Mouse (Mus musculus) cerebellum, postnatal 10 days (tissue): Measurements from ENCODE around the gene Ufl1.
A peak's percentile ranks its signal among the peaks of the same experiment; 100 is the strongest.
"Not testable (repeated sequence)": the region's sequence is repeated elsewhere in the genome, so short reads cannot be mapped to it uniquely, and the experiment has no call there.

Experiments used
- DNase-seq, 2 experiments: peaks; one replicate each; pipeline ENCODE4 v3.0.0; 2021; ENCODE audit warnings: mixed read lengths in 2 of 2

Gene Ufl1

DNA sequence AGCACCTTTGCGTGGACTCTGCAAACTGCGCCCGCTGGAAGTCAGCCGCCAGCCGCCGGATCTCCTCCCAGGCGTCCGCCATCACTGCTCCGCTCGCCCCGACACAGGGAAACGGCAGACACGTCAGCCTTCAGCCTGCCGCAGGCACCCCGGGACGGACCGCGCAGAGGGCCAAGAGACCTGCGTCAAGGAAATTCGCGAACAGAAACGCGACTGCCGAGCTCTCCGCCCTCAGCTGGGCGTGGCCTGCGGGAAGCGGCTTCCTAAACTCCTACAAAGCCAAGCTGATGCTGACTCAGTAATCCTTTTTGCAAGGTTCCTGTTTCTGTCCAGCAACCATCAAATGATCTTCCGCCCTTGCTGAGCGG, at the start of gene Ufl1:
Gene Ufl1 (minus strand): TSS at position 151 of the 368 bp plus-strand sequence.
- DNase-seq, result peak; percentile 98

GRCm38 (mm10) chr4:25325684-25326220, 44.1 kb upstream of the Ufl1 start:
- DNase-seq, result no peak

GRCm38 (mm10) chr4:25322631-25323178, 41.1 kb upstream of the Ufl1 start:
- no peak for DNase-seq

DNA sequence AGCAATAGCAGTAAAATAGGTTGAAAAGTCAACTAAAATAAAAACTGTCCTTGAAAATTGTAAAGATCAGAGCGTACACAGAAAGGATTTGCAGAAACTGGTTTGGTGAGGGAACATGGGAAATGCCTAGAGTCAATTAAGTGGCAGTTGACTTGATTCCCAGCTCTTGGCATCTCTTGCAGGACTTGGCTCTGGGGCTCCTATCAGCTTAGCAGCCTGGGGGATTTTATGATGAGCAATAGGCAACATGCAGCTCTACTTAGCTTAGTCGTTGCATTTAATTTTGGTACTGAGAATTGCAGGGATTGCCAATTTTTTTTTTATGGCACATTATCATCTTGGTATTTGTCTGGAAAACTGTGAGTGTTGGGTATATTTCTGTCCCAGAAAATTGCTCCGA, 32.1 kb upstream of the Ufl1 start:
- DNase-seq, result peak; percentile 79 to 86

- not testable (repeated sequence) for DNase-seq
Measured at GRCm38 (mm10) chr4:25285002-25285401, 3.4 kb upstream of the Ufl1 start.

- no peak for DNase-seq
Measured at GRCm38 (mm10) chr4:25280938-25281670, 517 bp downstream of the Ufl1 start.

DNA sequence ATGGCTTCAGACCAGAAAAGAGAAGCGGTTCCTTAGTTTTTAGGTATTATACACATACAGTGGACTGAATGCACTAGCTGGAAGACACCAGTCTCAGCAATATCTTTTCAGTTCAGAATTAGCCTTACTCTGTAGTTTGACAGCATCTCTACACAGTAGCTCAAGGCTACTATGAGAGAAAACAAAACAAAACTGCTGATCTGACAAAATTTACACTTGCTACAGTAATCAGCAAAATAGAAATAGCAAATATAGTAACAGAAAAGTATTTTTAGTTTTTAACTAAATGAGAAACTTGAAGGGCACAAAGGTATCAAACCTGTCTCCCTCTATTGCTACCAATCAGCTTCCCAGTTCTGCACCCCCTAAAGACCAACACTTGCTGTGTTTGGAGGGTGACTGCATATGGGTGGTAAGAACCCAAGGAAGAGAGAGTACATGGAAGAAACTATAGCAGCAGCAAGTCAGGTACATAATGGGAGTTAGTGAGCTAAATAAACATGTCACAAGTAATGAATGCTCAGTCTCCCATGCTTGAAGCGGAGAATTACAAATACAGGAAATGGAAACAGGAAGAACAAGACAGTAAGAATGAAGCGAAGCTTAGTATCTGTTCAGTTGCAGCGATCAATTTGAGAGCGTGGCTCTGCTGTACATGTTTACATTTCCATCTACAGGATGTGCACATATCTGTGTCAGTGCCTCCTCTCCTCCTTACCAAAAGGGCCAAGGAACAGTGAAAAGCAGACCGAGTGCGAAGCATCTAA, 8.6 kb downstream of the Ufl1 start:
- DNase-seq, result no peak

DNA sequence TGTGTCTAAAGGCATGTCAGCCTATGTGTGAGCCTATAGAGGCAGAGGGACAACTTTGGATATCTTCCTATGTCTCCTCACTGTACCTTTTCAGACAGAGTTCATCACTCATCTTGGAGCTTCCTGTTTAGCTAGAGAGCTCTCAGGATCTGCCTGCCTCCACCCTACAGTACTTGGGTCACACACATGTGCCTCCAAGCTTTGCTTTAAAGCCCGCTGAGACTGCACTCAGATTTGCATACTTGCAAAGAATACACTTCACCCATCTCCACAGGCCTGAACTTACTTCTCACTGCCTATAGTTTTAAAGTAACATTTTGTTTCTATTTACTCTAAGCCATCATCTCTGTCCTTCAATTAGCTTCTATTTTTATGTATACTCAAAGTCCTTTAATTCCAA, 9.7 kb downstream of the Ufl1 start:
- DNase-seq, result no peak

DNA sequence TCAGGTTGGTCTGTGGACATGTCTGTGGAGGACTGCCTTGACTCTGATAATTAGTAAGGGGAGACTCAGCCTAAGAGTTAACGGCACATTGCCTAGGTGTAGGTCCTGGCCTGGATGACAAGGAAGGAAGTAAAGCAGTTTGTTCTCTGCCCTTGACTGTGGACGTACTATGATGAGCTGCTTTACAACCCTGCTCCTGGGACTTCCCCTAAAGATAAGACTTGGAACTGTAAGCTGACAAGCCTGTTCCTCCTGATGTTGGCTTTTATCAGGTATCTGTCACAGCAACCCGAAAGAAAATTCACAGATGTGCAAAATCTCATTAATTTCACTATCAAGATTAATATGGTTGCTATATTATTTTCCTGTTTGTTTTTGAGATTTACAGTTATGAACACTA, 14.5 kb downstream of the Ufl1 start:
- no peak for DNase-seq

- DNase-seq, result no peak
Measured at GRCm38 (mm10) chr4:25257822-25258398, 23.7 kb downstream of the Ufl1 start.

GRCm38 (mm10) chr4:25242776-25243175, 38.8 kb downstream of the Ufl1 start, which contains the start of gene Fhl5:
Gene Fhl5 (minus strand): TSS chr4:25242876.
- no peak for DNase-seq

GRCm38 (mm10) chr4:25235663-25236062, 46.0 kb downstream of the Ufl1 start:
- not testable (repeated sequence) for DNase-seq

- not testable (repeated sequence) for DNase-seq
Measured at GRCm38 (mm10) chr4:25233767-25234166, 47.9 kb downstream of the Ufl1 start.

GRCm38 (mm10) chr4:25232546-25232945, 49.1 kb downstream of the Ufl1 start:
- DNase-seq, result no peak

DNA sequence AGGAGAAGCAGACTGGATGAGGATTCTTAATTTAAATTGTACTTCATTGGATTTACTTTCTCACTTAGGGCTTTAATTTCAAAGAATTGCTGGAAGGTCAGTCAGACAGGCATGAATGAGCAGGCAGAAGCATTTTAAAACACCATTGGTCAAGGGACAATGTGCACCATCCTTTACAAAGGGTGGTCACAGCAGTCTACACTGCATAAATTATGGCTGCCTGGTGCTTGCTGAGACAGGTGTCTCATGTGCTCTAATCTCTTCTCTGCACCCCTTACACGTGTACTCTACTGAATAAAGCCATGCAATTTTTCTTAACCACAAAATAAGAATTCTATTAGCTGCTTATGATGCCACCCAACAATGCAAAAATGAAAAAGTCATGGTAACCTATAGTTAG, 54.1 kb downstream of the Ufl1 start:
- DNase-seq, result no peak

GRCm38 (mm10) chr4:25221927-25222326, 59.7 kb downstream of the Ufl1 start:
- no peak for DNase-seq

DNA sequence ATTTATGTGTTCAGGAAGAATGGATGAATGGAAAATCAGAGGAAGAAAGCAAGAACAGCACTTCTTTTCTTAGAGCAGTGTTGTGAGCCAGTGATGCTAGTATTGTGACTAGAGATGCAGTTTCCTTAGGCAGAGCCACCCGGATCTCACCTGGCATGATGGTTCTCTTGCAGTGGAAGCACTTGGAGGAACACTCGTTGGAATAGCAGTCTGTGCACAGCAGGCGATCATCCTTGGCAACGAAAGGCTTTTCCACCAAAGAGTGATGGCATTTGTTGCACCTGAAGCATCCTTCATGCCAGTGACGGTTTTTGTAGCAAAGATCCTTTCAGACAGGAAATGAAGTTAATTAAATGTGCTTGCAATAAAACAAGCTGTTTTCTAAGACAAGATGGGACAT, 68.2 kb downstream of the Ufl1 start:
- DNase-seq, result peak; percentile 39 to 54

- no peak for DNase-seq
Measured at GRCm38 (mm10) chr4:25206166-25206565, 75.5 kb downstream of the Ufl1 start.
